ENCODE assay signal across 29 mouse cellular contexts in the genomic region with DNA sequence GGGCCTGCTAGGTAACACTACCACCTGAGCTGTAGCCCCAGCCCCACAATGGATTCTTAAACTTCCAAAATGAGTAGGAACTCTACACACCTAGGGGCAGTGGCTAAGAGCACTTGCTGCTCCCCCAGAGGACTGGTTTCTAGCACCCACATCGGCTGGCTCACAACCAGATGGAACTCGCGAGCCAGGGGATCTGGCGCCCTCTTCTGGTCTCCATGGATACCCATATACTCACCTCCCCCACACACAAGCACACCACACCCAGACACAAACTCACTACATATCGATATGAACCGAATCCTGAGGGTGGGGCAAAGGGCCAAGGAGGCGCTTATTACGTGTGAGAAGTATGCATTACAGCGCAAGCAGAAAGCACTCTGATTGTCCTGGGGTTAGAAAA. TPM values are rescaled to one million over a fixed set of nuclear protein-coding genes. Genes with fewer than 3 reads are reported as not detected.
A peak's percentile ranks its signal among the peaks of the same experiment; 100 is the strongest.
DNase-seq lines count a peak whose midpoint lies in the region; TF ChIP-seq lines count a peak whose summit lies in the region.
"Had no signal": no experiment of that assay in that cellular context is flagged by ENCODE, and none has a peak within 500 bp of the region (broad histone marks: within the 10 kb centered on the region; RNA-seq: fewer than 3 reads in every experiment).

No protein-coding gene starts in this region.

- intact Hi-C loops in gastrocnemius, adult 2 months (cut with DNase I): no loop called here

- H3K27ac ChIP-seq in gastrocnemius, adult 2 months: no peak overlapping the region
- H3K27ac ChIP-seq: embryonic facial prominence, embryonic 12.5 days; heart, adult 2 months; hindbrain, embryonic 12.5 days; layer of hippocampus, adult 2 months; limb, embryonic 12.5 days; liver, embryonic 13.5 days; lung, embryonic 15.5 days; midbrain, embryonic 15.5 days; neural tube, embryonic 13.5 days had no signal

- no peak overlapping the region for H3K4me3 ChIP-seq in gastrocnemius, adult 2 months
- H3K4me3 ChIP-seq: embryonic facial prominence, embryonic 12.5 days; heart, adult 2 months; hindbrain, embryonic 12.5 days; layer of hippocampus, adult 2 months; limb, embryonic 12.5 days; liver, embryonic 13.5 days; lung, embryonic 15.5 days; midbrain, embryonic 15.5 days; myocyte; neural tube, embryonic 13.5 days had no signal

- DNase-seq in gastrocnemius, adult 2 months: no peak
- DNase-seq in gastrocnemius, adult 8-10 months (ENCODE audit: low spot score in 2 of 2): no peak
- DNase-seq in thymus, postnatal 14 days: peak; percentile 38
- DNase-seq in thymus, postnatal 10 days (ENCODE audit: low spot score in 2 of 2): no peak
- peak; percentile 55 for DNase-seq in ZHBTc4 (ENCODE audit: low read depth, low spot score)
- peak; percentile 56 for DNase-seq in thymus, postnatal 4 days
- DNase-seq in layer of hippocampus, adult 8-10 months (ENCODE audit: low spot score in 2 of 2): no peak
- no peak for DNase-seq in retina, postnatal 1 day
- DNase-seq: adrenal gland, postnatal 25 days; cerebellum, adult 18-20 months; cerebellum, postnatal 25 days; forebrain, postnatal 0 days; gastrocnemius, postnatal 36 days; heart, adult 2 months; kidney, adult 8-10 months; kidney, postnatal 14 days; liver, embryonic 13.5 days; lung, postnatal 36 days had no signal

- TF ChIP-seq CTCF in gastrocnemius, adult 2 months (IDR thresholded peaks at IDR 0.05): peak; percentile 4; the same call in 1 of the 2 replicates

RNA-seq across cellular contexts. Expression of gene Cd8a, which starts 25.2 kb away (rescaled TPM):
- total RNA-seq in gastrocnemius, adult 2 months (2021): not detected
- total RNA-seq in gastrocnemius, adult 8-10 months (2022): not detected
- not detected for total RNA-seq in layer of hippocampus, adult 8-10 months (2022)
- total RNA-seq: forebrain, postnatal 0 days; layer of hippocampus, adult 2 months; left cerebral cortex, postnatal 14 days; megakaryocyte-erythroid progenitor cell, adult 5-6 weeks had no signal

RNA-seq across cellular contexts. Expression of gene Cd8b1, which starts 25.4 kb away (rescaled TPM):
- not detected for total RNA-seq in gastrocnemius, adult 2 months (2021)
- total RNA-seq in gastrocnemius, adult 8-10 months (2022): not detected
- not detected for total RNA-seq in layer of hippocampus, adult 8-10 months (2022)
- total RNA-seq: adrenal gland, postnatal 25 days; forebrain, postnatal 0 days; heart, postnatal 25 days; layer of hippocampus, adult 2 months; left cerebral cortex, postnatal 14 days; megakaryocyte-erythroid progenitor cell, adult 5-6 weeks had no signal

RNA-seq across cellular contexts. Expression of gene Smyd1, which starts 26.0 kb away (rescaled TPM):
- 100 to 1,000 TPM; 370 to 385 TPM for total RNA-seq in gastrocnemius, adult 2 months (2021)
- total RNA-seq in gastrocnemius, adult 8-10 months (2022): 100 to 1,000 TPM; 334 to 392 (median 347) TPM
- 1 to 10 TPM in 1 of 4 experiments, under 1 TPM in 3; 0.36 to 1.4 (median 0.62) TPM for total RNA-seq in layer of hippocampus, adult 8-10 months (2022)
- total RNA-seq: megakaryocyte-erythroid progenitor cell, adult 5-6 weeks had no signal

Comparison
In these comparisons a context has a peak if more than half of its experiments do, and no peak if none do; other contexts are left out.
1. DNase-seq: peak in thymus, postnatal 14 days (single experiment), ZHBTc4 (single experiment) and thymus, postnatal 4 days (single experiment); none in gastrocnemius, adult 2 months (single experiment), gastrocnemius, adult 8-10 months (0 of 2), thymus, postnatal 10 days (0 of 2), layer of hippocampus, adult 8-10 months (0 of 2) and retina, postnatal 1 day (single experiment).
2. RNA of gene Smyd1, which starts 26.0 kb away (total RNA-seq): 370 to 385 TPM in gastrocnemius, adult 2 months and 334 to 392 TPM in gastrocnemius, adult 8-10 months; 0.36 to 1.4 TPM in layer of hippocampus, adult 8-10 months; every median in the first group is over 100 times any median in the second.